Mouse (Mus musculus) midbrain, embryonic 13.5 days (tissue): ENCODE results near the gene 0610009B22Rik. TPM values are rescaled to one million over a fixed set of nuclear protein-coding genes. Genes with fewer than 3 reads are reported as not detected.

Source experiments
- ATAC-seq: fragments of 200-750 bp; cut with Nextera tagmentation; 2 replicates; pipeline ENCODE4 v1.8.0; 2017; ENCODE audit warnings: mild to moderate bottlenecking, moderate TSS enrichment, moderate library complexity
- H3K27ac ChIP-seq: fragments of 300-500 bp; sonication (generic); 2 replicates; pipeline ENCODE4 v1.5.1; 2015; ENCODE audit warnings: inconsistent platforms, mild to moderate bottlenecking, moderate library complexity
- H3K27me3 ChIP-seq: fragments of 300-500 bp; sonication (generic); 2 replicates; pipeline ENCODE4 v1.6.1; 2015; ENCODE audit warnings: mild to moderate bottlenecking, inconsistent platforms
- H3K36me3 ChIP-seq: fragments of 300-500 bp; sonication (generic); 2 replicates; pipeline ENCODE4 v1.6.1; 2015; ENCODE audit warnings: mild to moderate bottlenecking, inconsistent platforms
- H3K4me1 ChIP-seq: fragments of 300-500 bp; sonication (generic); replicated peaks from 2 replicates; pipeline ENCODE4 v1.6.1; 2015; ENCODE audit warnings: inconsistent platforms
- H3K4me2 ChIP-seq: fragments of 300-500 bp; sonication (generic); replicated peaks from 2 replicates; pipeline ENCODE4 v1.6.1; 2015; ENCODE audit warnings: moderate library complexity, mild to moderate bottlenecking, inconsistent platforms
- H3K4me3 ChIP-seq: fragments of 300-500 bp; sonication (generic); replicated peaks from 2 replicates; pipeline ENCODE4 v1.5.1; 2015; ENCODE audit warnings: mild to moderate bottlenecking, inconsistent platforms
- H3K9ac ChIP-seq: fragments of 300-500 bp; sonication (generic); replicated peaks from 2 replicates; pipeline ENCODE4 v1.6.1; 2015; ENCODE audit warnings: mild to moderate bottlenecking, inconsistent platforms
- H3K9me3 ChIP-seq: fragments of 300-500 bp; sonication (generic); 2 replicates; pipeline ENCODE4 v1.6.1; 2016; ENCODE audit warnings: mild to moderate bottlenecking, inconsistent platforms
- WGBS: fragments of 180-500 bp; shearing (Covaris S2); methylation state at CpG from one replicate; pipeline ENCODE4 v1.1.7; 2015; 5-methylcytosine and 5-hydroxymethylcytosine counted together
- polyA plus RNA-seq: library from polyadenylated mRNA; unstranded; fragments of >200 nt; fragmentation: Nextera tagmentation; extraction: Ambion mirVana; gene quantifications from 2 replicates; pipeline ENCODE4 v1.2.1, GENCODE M21; 2015

Gene 0610009B22Rik
- polyA plus RNA-seq, 1 experiment from 2014 or later, result 115 TPM

DNA sequence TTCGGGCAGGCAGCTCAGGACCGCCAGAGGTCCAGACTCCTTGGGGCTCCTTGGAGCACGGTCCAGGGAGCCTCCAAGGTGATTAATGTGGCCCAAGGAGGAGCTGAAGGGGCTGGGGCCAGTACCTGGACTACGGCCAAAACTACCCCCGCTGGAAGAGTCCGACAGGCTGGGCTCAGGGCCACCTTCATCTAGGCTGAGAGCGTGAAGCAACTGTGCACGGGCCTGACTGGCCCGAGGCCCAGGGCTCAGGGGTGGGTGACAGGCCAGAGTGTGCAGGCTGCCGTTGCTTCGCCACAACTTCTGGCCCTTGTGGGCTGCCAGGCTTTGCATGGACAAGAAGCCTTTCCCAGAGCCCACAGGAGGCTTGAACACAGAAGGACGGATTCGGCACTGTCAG, 43.4 kb downstream of the 0610009B22Rik start:
- Histone ChIP-seq H3K27ac (no peak overlapping the region), H3K4me3 (no peak overlapping the region), H3K4me2 (no peak overlapping the region), H3K9me3 (no peaks in the 10 kb centered on the region), H3K36me3 (no peaks in the 10 kb centered on the region), H3K4me1 (peaks cover 22% of the 10 kb centered on the region), H3K9ac (no peak overlapping the region), H3K27me3 (peaks cover 15% of the 10 kb centered on the region)
- WGBS, result 92% methylated on average over 13 of the region's 13 CpGs
- ATAC-seq, result no peak

GRCm38 (mm10) chr11:51644217-51644616, 44.5 kb downstream of the 0610009B22Rik start:
- Histone ChIP-seq H3K9me3 (no peaks in the 10 kb centered on the region), H3K4me1 (peaks cover 11% of the 10 kb centered on the region), H3K9ac (no peak overlapping the region; the same call in 1 of the 2 replicates), H3K27me3 (peaks cover 4% of the 10 kb centered on the region; the same call in 1 of the 2 replicates), H3K27ac (no peak overlapping the region), H3K4me2 (no peak overlapping the region), H3K4me3 (no peak overlapping the region), H3K36me3 (no peaks in the 10 kb centered on the region)
- 74% methylated on average over 16 of the region's 16 CpGs for WGBS
- no peak for ATAC-seq

GRCm38 (mm10) chr11:51643761-51644160, 44.9 kb downstream of the 0610009B22Rik start:
- H3K36me3 ChIP-seq, result no peaks in the 10 kb centered on the region
- no peak overlapping the region for H3K4me2 ChIP-seq
- H3K4me3 ChIP-seq, result no peak overlapping the region
- H3K27me3 ChIP-seq, result no peaks in the 10 kb centered on the region
- H3K27ac ChIP-seq, result no peak overlapping the region
- WGBS, result 60% methylated on average over 15 of the region's 15 CpGs
- peaks cover 7% of the 10 kb centered on the region for H3K4me1 ChIP-seq
- ATAC-seq, result no peak
- H3K9ac ChIP-seq, result no peak overlapping the region; the same call in 1 of the 2 replicates
- H3K9me3 ChIP-seq, result no peaks in the 10 kb centered on the region

DNA sequence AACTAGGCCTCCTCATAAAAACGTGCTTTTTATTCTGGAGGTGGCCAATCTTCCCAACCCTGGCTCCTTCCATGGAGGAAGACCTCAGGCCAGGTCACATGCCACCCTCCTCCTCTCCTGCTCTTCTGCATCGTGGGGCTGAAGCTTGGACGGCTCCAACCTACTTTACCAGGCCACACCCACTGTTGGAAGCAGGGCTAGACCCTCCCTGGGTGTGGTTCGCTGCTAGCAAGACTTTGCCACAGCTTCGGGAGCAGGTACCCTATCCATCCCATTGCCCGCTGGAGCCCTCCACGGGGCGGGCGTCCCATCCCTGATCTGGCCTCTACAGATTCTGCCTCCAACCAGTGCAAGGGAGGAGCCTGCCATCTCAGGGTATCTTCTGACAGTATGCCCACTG, 45.5 kb downstream of the 0610009B22Rik start:
- Histone ChIP-seq H3K9ac (no peak overlapping the region), H3K36me3 (no peaks in the 10 kb centered on the region), H3K27me3 (peaks cover 3% of the 10 kb centered on the region; the same call in 1 of the 2 replicates), H3K9me3 (no peaks in the 10 kb centered on the region), H3K4me1 (peaks cover 2% of the 10 kb centered on the region), H3K27ac (no peak overlapping the region), H3K4me3 (no peak overlapping the region), H3K4me2 (no peak overlapping the region)
- WGBS, result 84% methylated on average over 9 of the region's 9 CpGs
- ATAC-seq, result no peak

DNA sequence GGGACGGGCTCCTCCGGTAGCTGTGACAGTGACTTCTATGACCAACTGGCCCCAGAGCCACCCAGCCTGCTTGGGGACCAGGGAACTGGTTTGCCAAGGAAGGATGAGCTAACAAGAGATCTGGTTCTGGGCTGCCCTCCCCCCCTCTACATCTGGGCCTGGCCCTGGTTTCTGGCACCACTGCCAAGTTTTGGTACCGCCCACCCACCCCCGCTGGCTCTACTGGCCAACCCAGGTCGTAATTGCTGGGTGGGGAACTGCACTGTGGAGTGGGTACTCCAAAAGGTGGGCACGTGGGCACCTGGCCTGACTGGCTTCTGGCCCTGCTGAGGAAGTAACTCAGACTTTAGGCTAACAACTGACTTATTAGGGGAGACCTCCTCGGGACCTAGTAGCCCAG, 47.9 kb downstream of the 0610009B22Rik start:
- no peak overlapping the region for H3K4me3 ChIP-seq
- no peak overlapping the region for H3K9ac ChIP-seq
- whole genome bisulfite sequencing, result 86% methylated on average over 7 of the region's 7 CpGs
- peaks cover 12% of the 10 kb centered on the region for H3K4me1 ChIP-seq
- peaks cover 8% of the 10 kb centered on the region; the same call in 1 of the 2 replicates for H3K27me3 ChIP-seq
- ATAC-seq, result no peak
- no peaks in the 10 kb centered on the region for H3K9me3 ChIP-seq
- H3K27ac ChIP-seq, result no peak overlapping the region
- H3K36me3 ChIP-seq, result no peaks in the 10 kb centered on the region
- H3K4me2 ChIP-seq, result no peak overlapping the region

DNA sequence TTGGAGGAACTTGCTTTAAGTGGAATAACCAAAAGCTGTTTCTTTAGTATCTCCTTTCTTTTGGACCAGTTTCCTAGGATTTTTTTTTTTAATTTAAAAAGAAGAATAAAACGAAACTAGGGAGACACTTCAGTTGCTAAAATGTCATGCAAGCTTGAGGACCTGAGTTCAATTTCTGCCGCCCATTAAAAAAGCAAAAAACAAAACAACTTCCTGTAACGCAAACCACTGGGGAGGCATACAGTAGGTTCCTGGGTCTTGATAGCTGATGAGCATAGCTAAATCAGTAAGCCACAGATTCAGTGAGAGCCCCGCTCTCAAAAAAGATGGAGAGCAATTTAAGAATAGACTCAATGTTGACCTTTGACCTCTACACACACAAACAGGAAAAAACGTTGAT, 50.2 kb downstream of the 0610009B22Rik start:
- Histone ChIP-seq H3K4me2 (no peak overlapping the region), H3K9ac (no peak overlapping the region), H3K9me3 (no peaks in the 10 kb centered on the region), H3K4me1 (peaks cover 27% of the 10 kb centered on the region), H3K4me3 (no peak overlapping the region), H3K36me3 (no peaks in the 10 kb centered on the region), H3K27me3 (peaks cover 8% of the 10 kb centered on the region; the same call in 1 of the 2 replicates), H3K27ac (no peak overlapping the region)
- ATAC-seq, result no peak
- 72% methylated on average over 5 of the region's 5 CpGs for WGBS

- no peak overlapping the region for H3K4me3 ChIP-seq
- 4% methylated on average over 17 of the region's 17 CpGs for WGBS
- no peak overlapping the region; the same call in 1 of the 2 replicates for H3K9ac ChIP-seq
- no peaks in the 10 kb centered on the region for H3K36me3 ChIP-seq
- no peak overlapping the region for H3K27ac ChIP-seq
- peaks cover 27% of the 10 kb centered on the region for H3K4me1 ChIP-seq
- peaks cover 8% of the 10 kb centered on the region; the same call in 1 of the 2 replicates for H3K27me3 ChIP-seq
- H3K9me3 ChIP-seq, result no peaks in the 10 kb centered on the region
- peak overlapping the region; percentile 26 for H3K4me2 ChIP-seq
- no peak for ATAC-seq
Measured at GRCm38 (mm10) chr11:51637971-51638414, 50.7 kb downstream of the 0610009B22Rik start.

- peak overlapping the region; percentile 81 for H3K27ac ChIP-seq
- H3K4me2 ChIP-seq, result peak overlapping the region; percentile 76
- H3K27me3 ChIP-seq, result peaks cover 8% of the 10 kb centered on the region; the same call in 1 of the 2 replicates
- H3K36me3 ChIP-seq, result 0 out of 2 replicates have a peak, but pooled peaks cover 3% of the 10 kb centered on the region
- H3K4me1 ChIP-seq, result peaks cover 27% of the 10 kb centered on the region
- ATAC-seq, result peak; percentile 38
- peak overlapping the region; percentile 84 for H3K4me3 ChIP-seq
- WGBS, result 4% methylated on average over 6 of the region's 6 CpGs
- H3K9ac ChIP-seq, result peak overlapping the region; percentile 81
- no peaks in the 10 kb centered on the region for H3K9me3 ChIP-seq
Measured at GRCm38 (mm10) chr11:51636323-51636684, 52.4 kb downstream of the 0610009B22Rik start.

DNA sequence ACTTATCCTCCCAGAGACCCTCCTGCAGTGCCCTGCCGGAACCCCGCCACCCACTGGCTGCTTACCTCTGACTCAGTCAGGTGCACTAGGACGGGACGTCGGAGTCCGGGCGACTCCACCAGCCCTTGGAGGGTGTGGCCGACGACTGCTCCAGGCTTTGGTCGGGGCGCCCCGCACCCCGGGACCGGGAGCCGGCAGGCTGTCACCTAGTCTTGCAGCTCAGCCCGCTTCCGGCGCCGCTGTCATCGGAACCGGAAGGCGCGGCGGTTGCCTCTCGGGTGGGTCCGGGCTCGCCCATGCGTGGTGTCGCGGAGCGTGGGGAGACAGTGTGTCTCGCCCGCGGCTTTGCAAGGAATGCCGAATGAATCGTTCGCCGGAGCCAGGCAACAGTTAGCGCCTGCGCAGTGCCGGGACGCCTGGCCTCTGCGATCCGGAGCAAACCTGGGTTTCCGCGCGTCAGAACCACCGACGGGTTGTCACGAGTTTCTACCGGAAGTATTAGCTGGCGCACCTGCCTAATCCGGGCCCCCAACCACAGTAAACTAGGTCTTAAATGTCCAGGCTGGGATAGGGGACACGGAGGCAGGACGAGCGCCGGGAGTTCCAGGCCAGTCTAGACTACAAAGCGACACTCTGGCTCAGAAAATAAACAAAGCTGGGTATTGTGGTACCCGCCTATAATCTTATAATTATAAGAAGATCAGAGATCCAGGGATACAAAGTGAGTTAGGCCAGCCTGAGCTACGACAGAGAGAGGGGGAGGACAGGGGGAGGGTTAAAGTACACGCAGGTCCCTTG, 53.0 kb downstream of the 0610009B22Rik start, which contains the start of gene Rmnd5b:
TSS of gene Rmnd5b (minus strand) at position 372 of the 798 bp plus-strand sequence.
- peak; percentile 92 for ATAC-seq
- Histone ChIP-seq H3K4me1 (peaks cover 27% of the 10 kb centered on the region), H3K36me3 (0 out of 2 replicates have a peak, but pooled peaks cover 3% of the 10 kb centered on the region), H3K9me3 (no peaks in the 10 kb centered on the region), H3K27ac (peak within 1 kb of the TSS; percentile 81), H3K4me2 (peak within 1 kb of the TSS; percentile 76), H3K27me3 (peaks cover 8% of the 10 kb centered on the region; the same call in 1 of the 2 replicates), H3K9ac (peak within 1 kb of the TSS; percentile 81), H3K4me3 (peak within 1 kb of the TSS; percentile 84)
- under 1% methylated on average over 61 of the region's 61 CpGs for WGBS

Other genes with a start within 250 kb of the 0610009B22Rik start
- 13.3 and 14.6 TPM in 2 replicates for gene Phykpl, start 104.1 kb downstream of the 0610009B22Rik start, polyA plus RNA-seq
- 465 and 547 TPM in 2 replicates for gene Hnrnpab, start 82.0 kb downstream of the 0610009B22Rik start, polyA plus RNA-seq
- gene Nhp2, start 69.1 kb downstream of the 0610009B22Rik start, polyA plus RNA-seq, result 104 and 110 TPM in 2 replicates
- 66.2 and 71.8 TPM in 2 replicates for gene Rmnd5b, start 53.0 kb downstream of the 0610009B22Rik start, polyA plus RNA-seq
- 8.0 and 8.3 TPM in 2 replicates for gene N4bp3, start 38.0 kb downstream of the 0610009B22Rik start, polyA plus RNA-seq
- 0.22 and 0.26 TPM in 2 replicates for gene D930048N14Rik, start 37.9 kb downstream of the 0610009B22Rik start, polyA plus RNA-seq
- gene Sec24a, start 74.8 kb upstream of the 0610009B22Rik start, polyA plus RNA-seq, result 13.8 and 14.9 TPM in 2 replicates
- gene Sar1b, start 74.8 kb upstream of the 0610009B22Rik start, polyA plus RNA-seq, result 150 and 167 TPM in 2 replicates
- gene Jade2, start 168.8 kb upstream of the 0610009B22Rik start, polyA plus RNA-seq, result 0.31 and 0.32 TPM in 2 replicates